Mouse (Mus musculus) liver, embryonic 14.5 days (tissue): ENCODE measurements around the gene Mylk. TPM values are rescaled to one million over a fixed set of nuclear protein-coding genes. Genes with fewer than 3 reads are reported as not detected.

ENCODE experiments used
- ATAC-seq: fragments of 200-750 bp; cut with Nextera tagmentation; 2 replicates; pipeline ENCODE4 v1.8.0; 2017; ENCODE audit warnings: moderate number of reproducible peaks, mild to moderate bottlenecking, moderate library complexity; ENCODE audit not compliant: insufficient read depth
- DNase-seq, 3 experiments: peaks; one replicate each; pipeline ENCODE4 v3.0.0-alpha.2; 2012 to 2013; ENCODE audit warnings: low read depth in 3 of 3, low spot score in 3 of 3
- H3K27ac ChIP-seq: fragments of 300-500 bp; sonication (generic); 2 replicates; pipeline ENCODE4 v1.5.1; 2014; ENCODE audit warnings: moderate library complexity, mild to moderate bottlenecking, control low read depth, inconsistent platforms
- H3K27me3 ChIP-seq: fragments of 300-500 bp; sonication (generic); 2 replicates; pipeline ENCODE4 v1.6.1; 2014; ENCODE audit warnings: mild to moderate bottlenecking, low read length, moderate library complexity; ENCODE audit not compliant: control insufficient read depth, insufficient read depth
- H3K36me3 ChIP-seq: fragments of 300-500 bp; sonication (generic); replicated peaks from 2 replicates; pipeline ENCODE4 v1.6.1; 2014; ENCODE audit warnings: low read depth; ENCODE audit not compliant: control insufficient read depth, insufficient read depth
- H3K4me1 ChIP-seq, 2 experiments: fragments of 200-500 bp in 1 of 2; fragments of 300-500 bp in 1 of 2; sonication (generic) in 1 of 2; replicated peaks; 2 replicates each; pipeline ENCODE4 v1.6.1; 2012 to 2014; ENCODE audit warnings: antibody characterized with exemption in 1 of 2, inconsistent platforms in 1 of 2, low read length in 1 of 2; ENCODE audit not compliant: control insufficient read depth in 2 of 2, insufficient read depth in 2 of 2
- H3K4me2 ChIP-seq: fragments of 300-500 bp; sonication (generic); 2 replicates; pipeline ENCODE4 v1.6.1; 2014; ENCODE audit warnings: low read depth, mild to moderate bottlenecking, control low read depth, moderate library complexity
- H3K4me3 ChIP-seq, 2 experiments: fragments of 200-500 bp in 1 of 2; fragments of 300-500 bp in 1 of 2; sonication (generic) in 1 of 2; 2 replicates each; pipeline ENCODE4 v1.5.1; 2012 to 2014; ENCODE audit warnings: low read depth in 2 of 2, low read length in 2 of 2, mild to moderate bottlenecking in 2 of 2, control low read depth in 1 of 2, inconsistent platforms in 1 of 2, moderate library complexity in 1 of 2; ENCODE audit not compliant: insufficient read depth in 1 of 2
- H3K9ac ChIP-seq: fragments of 300-500 bp; sonication (generic); replicated peaks from 2 replicates; pipeline ENCODE4 v1.6.1; 2014; ENCODE audit warnings: mild to moderate bottlenecking, control low read depth, moderate library complexity
- H3K9me3 ChIP-seq: fragments of 300-500 bp; sonication (generic); 2 replicates; pipeline ENCODE4 v1.6.1; 2016; ENCODE audit warnings: low read length, mixed read lengths; ENCODE audit not compliant: control insufficient read depth
- CTCF ChIP-seq: IDR thresholded peaks from 2 replicates; pipeline ENCODE4 v1.5.1; 2016; ENCODE audit warnings: antibody characterized with exemption, low read depth, control low read depth
- EP300 ChIP-seq: IDR thresholded peaks from 2 replicates; pipeline ENCODE4 v1.6.1; 2016; ENCODE audit warnings: antibody characterized with exemption, low read depth
- WGBS: fragments of 180-500 bp; shearing (Covaris S2); extraction: QIAGEN DNeasy Blood & Tissue Kit; methylation state at CpG from one replicate; pipeline ENCODE4 v1.1.7; 2014; ENCODE audit not compliant: insufficient replicate concordance; 5-methylcytosine and 5-hydroxymethylcytosine counted together
- polyA plus RNA-seq, 2 experiments: library from polyadenylated mRNA; depleted of rRNA in 1 of 2; stranded (reverse) in 1 of 2; unstranded in 1 of 2; fragments of >200 nt; fragmentation: Nextera tagmentation in 1 of 2; extraction: Ambion mirVana in 1 of 2; gene quantifications; 2 replicates each; pipeline versions ENCODE4 v1.2.1 to v1.2.3; 2012 to 2014

The Mylk gene
- polyA plus RNA-seq, 2 experiments = 4.4 to 5.4 TPM

DNA sequence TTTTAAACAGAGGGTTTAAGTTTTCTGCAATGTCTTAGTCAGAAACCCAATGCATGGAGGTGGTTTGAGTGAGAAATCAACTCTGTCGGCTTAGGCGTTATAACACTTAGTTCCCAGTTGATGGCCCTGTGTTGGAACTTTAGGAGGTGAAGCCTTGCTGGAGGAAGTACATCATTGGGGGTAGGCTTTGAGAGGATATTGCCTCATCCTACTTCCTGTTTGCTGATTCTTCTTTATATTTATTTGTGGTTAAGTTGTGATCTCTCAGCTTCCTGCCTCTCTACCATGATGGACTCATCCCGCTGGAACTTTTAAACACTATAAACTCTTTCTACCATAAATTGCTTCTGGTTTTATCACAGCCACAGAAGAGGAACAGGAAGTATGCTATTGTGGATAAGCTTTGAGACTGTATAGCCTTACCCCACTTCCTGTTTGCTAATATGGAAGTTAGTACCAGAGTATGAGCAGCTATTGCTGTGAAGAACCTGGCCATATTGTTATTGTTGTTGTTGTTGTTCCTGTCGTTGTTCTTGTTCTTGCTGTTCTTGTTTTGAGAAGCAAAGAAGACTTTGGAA is 6.3 kb upstream of the Mylk start:
- no peak overlapping the region for H3K4me3 ChIP-seq
- H3K27ac ChIP-seq = no peak overlapping the region
- H3K4me2 ChIP-seq = no peak overlapping the region
- H3K36me3 ChIP-seq = no peaks in the 10 kb centered on the region
- ATAC-seq (no peak), DNase-seq (no peak)
- H3K4me1 ChIP-seq = no peaks in the 10 kb centered on the region
- H3K9me3 ChIP-seq = no peaks in the 10 kb centered on the region
- no peaks in the 10 kb centered on the region for H3K27me3 ChIP-seq
- no peak overlapping the region for H3K9ac ChIP-seq
- 49% methylated on average over 4 of the region's 4 CpGs for WGBS
- TF ChIP-seq CTCF (no peak), EP300 (no peak)

DNA sequence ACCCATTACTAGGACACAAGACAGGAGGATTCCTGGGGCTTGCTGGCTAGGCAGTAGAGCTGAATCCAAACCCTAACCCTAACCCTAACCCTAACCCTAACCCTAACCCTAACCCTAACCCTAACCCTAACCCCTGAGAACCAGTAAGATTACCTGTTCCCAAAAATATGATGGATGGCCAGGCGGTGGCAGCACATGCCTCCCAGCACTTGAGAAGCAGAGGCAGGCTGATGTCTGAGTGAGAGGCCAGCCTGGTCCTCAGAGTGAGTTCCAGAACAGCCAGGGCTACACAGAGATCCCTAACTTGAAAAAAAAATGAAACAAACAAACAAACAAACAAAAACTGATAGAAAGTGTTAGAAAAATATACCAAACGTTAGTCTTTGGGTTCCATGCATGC is 2.1 kb upstream of the Mylk start:
- no peak for ATAC-seq
- Histone ChIP-seq H3K4me2 (no peak overlapping the region), H3K4me1 (peaks cover 0 to 6% of the 10 kb centered on the region in 2 experiments; a peak in 1 of 4 replicates), H3K36me3 (no peaks in the 10 kb centered on the region), H3K27me3 (peaks cover 21% of the 10 kb centered on the region), H3K4me3 (no peak overlapping the region), H3K9me3 (no peaks in the 10 kb centered on the region), H3K9ac (no peak overlapping the region), H3K27ac (no peak overlapping the region)
- WGBS = 34% methylated on average over 2 of the region's 2 CpGs
- TF ChIP-seq CTCF = peak; percentile 43
- TF ChIP-seq EP300 = no peak
- no peak for DNase-seq

DNA sequence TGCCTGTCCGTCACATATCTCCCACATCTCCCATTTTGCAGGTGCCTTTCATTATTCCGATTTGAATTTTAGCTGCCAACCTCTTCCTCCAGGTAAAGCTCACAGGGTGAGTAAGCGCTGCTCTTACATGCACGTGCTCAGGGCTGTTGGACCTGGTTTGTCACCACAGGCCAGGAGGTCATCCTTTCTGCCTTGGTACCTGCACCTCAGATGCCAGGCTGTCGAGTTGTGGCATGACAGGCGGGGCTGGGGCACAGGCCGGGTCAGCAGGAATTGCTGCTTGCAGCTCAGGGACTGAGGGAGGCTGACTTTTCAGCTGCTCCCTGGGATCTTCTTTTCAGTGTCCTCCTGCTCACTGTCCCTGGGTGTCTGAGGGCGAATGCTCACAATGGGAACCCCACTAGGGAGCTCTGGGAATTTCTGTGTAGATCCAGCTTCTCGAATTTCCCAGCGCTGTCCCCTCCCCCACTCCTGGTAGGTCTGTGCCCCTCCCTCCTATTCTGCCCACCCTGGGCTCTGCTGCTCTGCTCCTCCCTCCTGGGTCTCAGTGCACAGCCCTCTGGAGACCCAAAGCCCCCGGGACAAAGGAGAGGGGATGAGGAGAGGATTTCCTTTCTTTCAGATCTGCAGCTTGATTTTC is 3.2 kb downstream of the Mylk start:
- TF ChIP-seq CTCF = no peak
- TF ChIP-seq EP300 = no peak
- no peaks in the 10 kb centered on the region for H3K9me3 ChIP-seq
- no peak overlapping the region for H3K9ac ChIP-seq
- peaks cover 21% of the 10 kb centered on the region for H3K27me3 ChIP-seq
- ATAC-seq (no peak), DNase-seq (no peak)
- H3K36me3 ChIP-seq = no peaks in the 10 kb centered on the region
- H3K4me2 ChIP-seq = no peak overlapping the region
- H3K4me1 ChIP-seq = peaks cover 0 to 6% of the 10 kb centered on the region in 2 experiments; a peak in 1 of 4 replicates
- H3K27ac ChIP-seq = no peak overlapping the region
- 32% methylated on average over 11 of the region's 11 CpGs for WGBS
- no peak overlapping the region for H3K4me3 ChIP-seq

- H3K27me3 ChIP-seq = peaks cover 17% of the 10 kb centered on the region
- H3K4me3 ChIP-seq = no peak overlapping the region
- H3K9me3 ChIP-seq = no peaks in the 10 kb centered on the region
- no peak overlapping the region for H3K4me2 ChIP-seq
- H3K27ac ChIP-seq = no peak overlapping the region
- WGBS = 65% methylated on average over 4 of the region's 4 CpGs
- peaks cover 0 to 6% of the 10 kb centered on the region in 2 experiments; a peak in 1 of 4 replicates for H3K4me1 ChIP-seq
- DNase-seq = no peak
- H3K36me3 ChIP-seq = no peaks in the 10 kb centered on the region
- no peak overlapping the region for H3K9ac ChIP-seq
- TF ChIP-seq CTCF (no peak), EP300 (no peak)
- ATAC-seq = no peak
Measured at GRCm38 (mm10) chr16:34749536-34749935, 4.5 kb downstream of the Mylk start.

DNA sequence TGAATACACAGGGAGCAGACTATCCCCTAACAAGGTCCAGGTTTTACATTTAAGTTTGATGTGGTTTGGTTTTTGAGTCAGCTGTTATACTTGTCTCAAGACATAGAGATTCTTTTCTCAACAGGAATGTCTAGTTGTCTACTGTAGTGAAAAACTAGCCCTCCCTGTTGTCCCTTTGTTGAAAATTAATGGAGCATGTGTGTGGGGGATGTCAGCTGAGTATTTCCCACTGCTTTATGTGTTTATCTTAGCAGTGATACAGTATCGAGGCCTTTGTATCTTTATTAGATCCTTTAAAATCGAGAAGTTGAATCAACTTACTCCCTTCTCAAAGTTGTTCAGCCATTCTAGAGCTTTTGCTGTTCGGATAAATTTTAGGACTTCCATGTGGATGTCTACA is 7.0 kb downstream of the Mylk start:
- Histone ChIP-seq H3K27ac (no peak overlapping the region), H3K4me3 (no peak overlapping the region), H3K9ac (no peak overlapping the region), H3K4me2 (no peak overlapping the region), H3K27me3 (no peaks in the 10 kb centered on the region), H3K9me3 (no peaks in the 10 kb centered on the region), H3K36me3 (no peaks in the 10 kb centered on the region), H3K4me1 (peaks cover 0 to 1% of the 10 kb centered on the region in 2 experiments; a peak in 2 of 4 replicates)
- 55% methylated on average over 3 of the region's 3 CpGs for WGBS
- TF ChIP-seq CTCF (no peak), EP300 (no peak)
- DNase-seq (no peak), ATAC-seq (no peak)
